Mouse (Mus musculus) heart, postnatal 0 days (tissue): Measurements from ENCODE around the gene 5330417C22Rik. TPM values are rescaled to one million over a fixed set of nuclear protein-coding genes. Genes with fewer than 3 reads are reported as not detected.

Experiments
- ATAC-seq: fragments of 200-750 bp; cut with Nextera tagmentation; 2 replicates; pipeline ENCODE4 v1.8.0; 2017; ENCODE audit warnings: low read depth, moderate number of reproducible peaks, moderate library complexity; ENCODE audit not compliant: insufficient read depth
- DNase-seq: peaks from one replicate; pipeline ENCODE4 v3.0.0-alpha.2; 2016; ENCODE audit warnings: low spot score
- H3K27ac ChIP-seq: fragments of 300-500 bp; sonication (generic); 2 replicates; pipeline ENCODE4 v1.5.1; 2014; ENCODE audit warnings: low read depth, mild to moderate bottlenecking
- H3K27me3 ChIP-seq: fragments of 300-500 bp; sonication (generic); 2 replicates; pipeline ENCODE4 v1.6.1; 2014; ENCODE audit warnings: low read length, mixed read lengths; ENCODE audit not compliant: control insufficient read depth, insufficient read depth
- H3K36me3 ChIP-seq: fragments of 300-500 bp; sonication (generic); replicated peaks from 2 replicates; pipeline ENCODE4 v1.6.1; 2014; ENCODE audit warnings: low read length, mixed read lengths; ENCODE audit not compliant: control insufficient read depth, insufficient read depth
- H3K4me1 ChIP-seq: fragments of 300-500 bp; sonication (generic); 2 replicates; pipeline ENCODE4 v1.6.1; 2014; ENCODE audit warnings: antibody characterized with exemption; ENCODE audit not compliant: control insufficient read depth, insufficient read depth
- H3K4me2 ChIP-seq: fragments of 300-500 bp; sonication (generic); 2 replicates; pipeline ENCODE4 v1.6.1; 2014; ENCODE audit warnings: low read depth, mild to moderate bottlenecking, low read length, moderate library complexity
- H3K4me3 ChIP-seq: fragments of 300-500 bp; sonication (generic); 2 replicates; pipeline ENCODE4 v1.5.1; 2014; ENCODE audit warnings: low read depth, low read length
- H3K9ac ChIP-seq: fragments of 300-500 bp; sonication (generic); replicated peaks from 2 replicates; pipeline ENCODE4 v1.6.1; 2014; ENCODE audit warnings: low read depth, low read length, mixed read lengths
- H3K9me3 ChIP-seq: fragments of 300-500 bp; sonication (generic); replicated peaks from 2 replicates; pipeline ENCODE4 v1.6.1; 2016; ENCODE audit warnings: low read length; ENCODE audit not compliant: control insufficient read depth
- CTCF ChIP-seq: IDR thresholded peaks from 2 replicates; pipeline ENCODE4 v1.5.1; 2016; ENCODE audit warnings: antibody characterized with exemption, control low read depth, low read depth
- EP300 ChIP-seq: IDR thresholded peaks from 2 replicates; pipeline ENCODE4 v1.6.1; 2016; ENCODE audit warnings: antibody characterized with exemption, low read depth
- WGBS: fragments of 180-500 bp; shearing (Covaris S2); extraction: QIAGEN DNeasy Blood & Tissue Kit; methylation state at CpG from one replicate; pipeline ENCODE4 v1.1.7; 2014; 5-methylcytosine and 5-hydroxymethylcytosine counted together
- microRNA-seq: library from miRNA; unstranded; fragments of <30 nt; microRNA quantifications from one replicate; pipeline ENCODE4, GENCODE M21; 2016
- polyA plus RNA-seq: library from polyadenylated mRNA; unstranded; fragments of >200 nt; fragmentation: Nextera tagmentation; extraction: Ambion mirVana; gene quantifications from 2 replicates; pipeline ENCODE4 v1.2.1, GENCODE M21; 2015
- total RNA-seq: library from RNA; depleted of rRNA; stranded (reverse); fragments of >200 nt; gene quantifications from 2 replicates; pipeline ENCODE4 v1.2.3, GENCODE M21; 2014; ENCODE audit warnings: low replicate concordance; rRNA removed

Gene 5330417C22Rik
- total and polyA plus RNA-seq, 2 experiments from 2014 or later: 0.04 to 0.34 TPM

DNA sequence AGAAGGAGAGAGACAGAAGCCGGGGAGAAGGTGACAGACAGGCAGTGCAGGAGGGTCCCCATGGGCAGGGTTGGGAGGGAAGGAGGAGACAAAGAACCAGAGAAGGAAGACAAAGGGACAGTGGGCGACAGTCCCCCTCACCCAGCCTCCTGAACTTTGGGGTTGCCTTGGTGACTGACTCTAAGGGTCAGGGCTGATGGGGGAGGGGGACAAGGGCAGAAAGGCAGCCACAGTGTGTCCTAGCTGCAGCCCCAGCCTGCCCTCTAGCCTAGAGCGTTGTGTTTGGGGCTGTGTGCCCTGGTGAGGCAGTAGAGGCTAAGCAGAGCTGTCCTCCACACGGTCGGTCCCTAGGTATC, 126.0 kb downstream of the 5330417C22Rik start:
- Histone ChIP-seq H3K9me3 (0 out of 2 replicates have a peak, but pooled peaks cover 10% of the 10 kb centered on the region), H3K4me2 (no peak overlapping the region), H3K36me3 (no peaks in the 10 kb centered on the region; the same call in 1 of the 2 replicates), H3K27ac (no peak overlapping the region), H3K4me1 (peaks cover 3% of the 10 kb centered on the region; the same call in 1 of the 2 replicates), H3K27me3 (0 out of 2 replicates have a peak, but pooled peaks cover 6% of the 10 kb centered on the region), H3K9ac (no peak overlapping the region), H3K4me3 (no peak overlapping the region)
- no peak for TF ChIP-seq CTCF
- no peak for TF ChIP-seq EP300
- no peak for ATAC-seq
- WGBS: 45% methylated on average over 5 of the region's 5 CpGs
- DNase-seq: no peak

DNA sequence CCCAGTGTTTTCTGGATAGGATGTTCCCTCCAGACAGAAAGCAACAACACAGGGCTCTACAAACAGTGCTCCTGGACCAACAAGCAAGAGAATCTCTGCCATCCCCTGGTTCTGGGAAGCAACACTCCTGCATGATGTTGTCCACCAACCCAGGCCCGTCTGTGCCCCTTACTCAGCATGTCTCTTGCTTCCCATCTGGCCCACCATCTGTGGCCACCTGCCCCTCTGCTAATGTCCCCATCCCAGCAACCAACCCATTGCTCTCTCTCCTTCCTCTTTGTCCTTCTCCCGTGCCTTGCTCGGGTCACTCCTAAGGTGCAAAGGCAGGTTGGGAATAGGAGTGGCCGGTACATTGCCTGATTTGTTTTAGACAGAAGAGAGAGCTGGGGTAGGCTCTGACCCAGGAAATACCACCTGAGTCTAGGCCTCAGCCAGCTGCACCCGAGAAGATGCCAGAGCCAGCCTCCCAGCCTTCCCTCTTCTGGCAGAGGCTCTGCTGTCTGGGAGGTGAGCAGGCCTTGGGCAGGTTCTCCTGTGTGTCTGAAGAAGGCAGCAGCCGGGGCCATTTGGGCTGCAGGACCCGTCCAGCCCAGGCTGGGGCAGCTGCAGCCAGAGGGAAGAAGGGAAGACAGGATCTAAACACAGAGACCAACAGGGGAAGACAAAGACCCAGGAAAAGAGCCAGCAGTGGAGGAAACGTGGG, 126.5 kb downstream of the 5330417C22Rik start:
- H3K4me2 ChIP-seq: no peak overlapping the region
- no peaks in the 10 kb centered on the region; the same call in 1 of the 2 replicates for H3K36me3 ChIP-seq
- TF ChIP-seq CTCF (no peak), EP300 (no peak)
- WGBS: 69% methylated on average over 8 of the region's 8 CpGs
- H3K4me1 ChIP-seq: no peaks in the 10 kb centered on the region
- H3K27me3 ChIP-seq: 0 out of 2 replicates have a peak, but pooled peaks cover 2% of the 10 kb centered on the region
- 0 out of 2 replicates have a peak, but pooled peaks cover 10% of the 10 kb centered on the region for H3K9me3 ChIP-seq
- no peak for ATAC-seq
- no peak overlapping the region for H3K4me3 ChIP-seq
- no peak overlapping the region for H3K27ac ChIP-seq
- no peak overlapping the region for H3K9ac ChIP-seq
- no peak for DNase-seq

- Histone ChIP-seq H3K9ac (no peak overlapping the region), H3K36me3 (no peaks in the 10 kb centered on the region; the same call in 1 of the 2 replicates), H3K9me3 (0 out of 2 replicates have a peak, but pooled peaks cover 1% of the 10 kb centered on the region), H3K4me1 (no peaks in the 10 kb centered on the region), H3K4me3 (no peak overlapping the region), H3K27me3 (no peaks in the 10 kb centered on the region), H3K27ac (no peak overlapping the region), H3K4me2 (no peak overlapping the region)
- no peak for TF ChIP-seq CTCF
- TF ChIP-seq EP300: no peak
- DNase-seq (no peak), ATAC-seq (no peak)
- 84% methylated on average over 8 of the region's 8 CpGs for WGBS
Observed at GRCm38 (mm10) chr3:108408517-108409008, 127.8 kb downstream of the 5330417C22Rik start.

- ATAC-seq (no peak), DNase-seq (no peak)
- Histone ChIP-seq H3K27me3 (no peaks in the 10 kb centered on the region), H3K9ac (no peak overlapping the region), H3K4me2 (no peak overlapping the region), H3K9me3 (no peaks in the 10 kb centered on the region), H3K4me1 (no peaks in the 10 kb centered on the region), H3K36me3 (no peaks in the 10 kb centered on the region), H3K4me3 (no peak overlapping the region), H3K27ac (no peak overlapping the region)
- TF ChIP-seq EP300 (no peak), CTCF (no peak)
- 85% methylated on average over 24 of the region's 24 CpGs for WGBS
Observed at GRCm38 (mm10) chr3:108406306-108406885, 129.9 kb downstream of the 5330417C22Rik start.

Small RNAs within 50 kb of the gene (microRNA-seq; reads per million reads assigned to microRNA genes)
- not detected for gene Gm22860

Other genes with a start within 250 kb of the 5330417C22Rik start
- 49.3 and 60.6 TPM in 2 replicates for gene Mybphl, start 171.6 kb downstream of the 5330417C22Rik start, total RNA-seq
- 90.0 and 123 TPM in 2 replicates for gene Mybphl, start 171.6 kb downstream of the 5330417C22Rik start, polyA plus RNA-seq
- 8.4 and 17.5 TPM in 2 replicates for gene Psrc1, start 152.7 kb downstream of the 5330417C22Rik start, total RNA-seq
- gene Psrc1, start 152.7 kb downstream of the 5330417C22Rik start, polyA plus RNA-seq: 5.0 and 5.4 TPM in 2 replicates
- gene Celsr2, start 121.0 kb downstream of the 5330417C22Rik start, total RNA-seq: 3.5 and 5.5 TPM in 2 replicates
- gene Celsr2, start 121.0 kb downstream of the 5330417C22Rik start, polyA plus RNA-seq: 1.2 and 1.9 TPM in 2 replicates
- gene Sars, start 91.3 kb downstream of the 5330417C22Rik start, total RNA-seq: 40.3 and 55.3 TPM in 2 replicates
- 74.4 and 77.7 TPM in 2 replicates for gene Sars, start 91.3 kb downstream of the 5330417C22Rik start, polyA plus RNA-seq
- not detected in 2 replicates for gene 1700013F07Rik, start 2.4 kb downstream of the 5330417C22Rik start, total RNA-seq
- not detected in 2 replicates for gene 1700013F07Rik, start 2.4 kb downstream of the 5330417C22Rik start, polyA plus RNA-seq
- 22.4 and 34.6 TPM in 2 replicates for gene Tmem167b, start 25.9 kb upstream of the 5330417C22Rik start, total RNA-seq
- 25.4 and 25.8 TPM in 2 replicates for gene Tmem167b, start 25.9 kb upstream of the 5330417C22Rik start, polyA plus RNA-seq
- gene Taf13, start 35.2 kb upstream of the 5330417C22Rik start, total RNA-seq: 6.0 and 9.9 TPM in 2 replicates
- gene Taf13, start 35.2 kb upstream of the 5330417C22Rik start, polyA plus RNA-seq: 29.6 and 30.3 TPM in 2 replicates
- gene Wdr47, start 54.7 kb upstream of the 5330417C22Rik start, total RNA-seq: 4.3 and 8.5 TPM in 2 replicates
- 4.3 and 5.2 TPM in 2 replicates for gene Wdr47, start 54.7 kb upstream of the 5330417C22Rik start, polyA plus RNA-seq
- gene Clcc1, start 117.4 kb upstream of the 5330417C22Rik start, total RNA-seq: 29.8 and 39.4 TPM in 2 replicates
- 46.4 and 49.1 TPM in 2 replicates for gene Clcc1, start 117.4 kb upstream of the 5330417C22Rik start, polyA plus RNA-seq
- gene Gpsm2, start 185.8 kb upstream of the 5330417C22Rik start, total RNA-seq: 8.7 and 15.8 TPM in 2 replicates
- gene Gpsm2, start 185.8 kb upstream of the 5330417C22Rik start, polyA plus RNA-seq: 9.6 and 10.3 TPM in 2 replicates
- gene Aknad1, start 203.1 kb upstream of the 5330417C22Rik start, total RNA-seq: not detected in 2 replicates
- gene Aknad1, start 203.1 kb upstream of the 5330417C22Rik start, polyA plus RNA-seq: 0.05 TPM in 1 of 2 replicates, not detected in the other